Mouse (Mus musculus): ENCODE data around the gene Itfg2. TPM values are rescaled to one million over a fixed set of nuclear protein-coding genes. Genes with fewer than 3 reads are reported as not detected.

Gene Itfg2
- total RNA-seq, 2 experiments from 2014 or later = 15.6 to 33.1 TPM

DNA sequence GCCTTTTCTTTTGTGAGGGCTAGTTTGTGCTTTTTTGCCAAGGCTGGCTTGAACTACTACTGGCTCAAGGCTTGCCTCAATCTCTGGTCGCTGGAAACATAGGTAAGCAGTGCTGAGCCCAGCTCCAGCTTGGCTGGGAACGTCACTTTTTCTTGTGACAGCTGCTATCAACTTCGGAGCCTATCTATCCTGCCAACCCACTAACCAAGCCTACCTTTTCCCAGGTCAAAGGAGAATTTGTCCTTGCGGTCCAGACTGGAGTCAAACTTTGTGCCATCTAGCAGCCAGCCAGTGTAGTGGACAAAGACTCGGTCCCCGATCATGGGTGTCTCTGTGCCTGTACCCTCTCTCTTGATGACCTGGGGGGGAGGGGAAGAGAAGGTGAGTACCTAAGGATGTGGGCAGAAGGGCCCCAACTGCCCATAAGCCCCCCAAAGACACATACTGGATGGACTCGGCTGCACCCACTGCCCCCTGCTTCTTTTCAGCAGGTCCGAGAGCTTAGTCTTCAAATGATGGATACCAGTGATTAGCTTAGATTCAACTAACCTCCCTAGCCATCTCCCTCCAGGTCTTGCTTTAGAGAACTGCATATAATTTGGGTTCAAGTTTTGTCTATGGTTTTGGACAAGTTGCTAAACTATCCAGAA is 11.8 kb upstream of the Itfg2 start:
- no peak for ATAC-seq (replicated peaks; ENCODE audit: poor library complexity)

DNA sequence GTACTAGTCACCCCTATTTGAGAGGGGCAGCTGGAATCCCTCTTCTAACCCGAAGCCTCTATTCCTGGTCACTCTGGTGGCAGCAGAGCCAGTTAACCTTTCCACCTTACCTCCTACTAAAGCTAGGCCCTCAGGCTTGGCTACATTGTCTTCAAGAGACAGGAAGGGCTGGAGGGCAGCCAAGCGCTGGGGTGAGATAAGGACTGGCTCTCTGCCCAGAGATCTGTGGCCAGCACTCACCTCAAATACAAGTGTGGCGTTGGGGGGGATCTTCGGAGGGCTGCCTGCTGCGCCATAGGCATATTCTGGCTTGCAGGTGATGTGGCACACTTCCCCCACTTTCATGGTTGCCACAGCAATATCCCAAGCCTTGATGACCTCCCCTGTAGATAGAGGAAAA is 10.7 kb upstream of the Itfg2 start:
- ATAC-seq (replicated peaks; ENCODE audit: poor library complexity) = peak; percentile 45

DNA sequence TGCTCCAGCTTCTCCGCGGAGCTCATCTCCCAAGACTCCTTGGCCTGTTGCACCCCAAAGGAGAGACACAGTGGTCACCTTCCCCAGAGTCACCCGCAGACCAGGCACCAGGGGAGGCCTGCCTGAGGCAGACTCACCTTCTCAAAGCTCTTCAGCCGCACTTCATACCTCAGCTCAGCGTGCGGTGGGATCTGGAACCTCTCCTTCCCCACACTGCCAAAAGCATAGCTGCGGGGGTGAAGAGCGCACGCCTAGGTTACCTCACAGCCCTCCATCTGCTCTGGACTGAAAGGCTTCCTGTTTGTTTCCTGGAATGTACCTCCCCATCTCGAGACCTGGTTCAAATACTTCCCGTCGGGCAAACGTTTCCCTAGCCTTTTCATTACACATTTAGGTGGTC is 8.8 kb upstream of the Itfg2 start:
- ATAC-seq (replicated peaks; ENCODE audit: poor library complexity) = no peak

DNA sequence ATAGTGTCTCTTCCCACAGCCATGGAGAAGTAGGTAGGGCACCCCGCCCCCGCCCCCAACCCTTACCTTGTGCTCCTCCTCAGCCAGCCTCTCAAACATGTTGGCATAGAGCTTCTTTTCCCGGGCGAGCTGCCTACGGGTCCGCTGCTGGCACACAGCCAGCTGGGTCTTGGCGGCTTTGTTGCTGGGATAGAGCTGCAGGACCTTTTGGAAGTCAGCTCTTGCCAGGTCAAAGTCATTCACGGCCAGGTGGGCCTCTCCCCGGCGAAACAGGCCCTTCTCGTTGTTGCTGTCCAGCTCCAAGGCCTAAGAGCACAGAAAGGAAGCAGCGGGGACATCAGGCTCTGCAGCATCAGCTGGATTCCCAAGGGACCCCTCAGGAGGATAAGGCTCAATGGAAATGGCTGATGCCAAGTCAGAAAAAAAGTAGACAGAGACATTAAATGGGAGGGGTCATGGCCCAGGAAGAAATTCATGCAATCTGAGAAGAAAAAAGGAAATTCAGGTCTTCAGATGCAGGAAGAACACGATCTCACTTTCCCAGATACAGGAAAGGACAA is 7.7 kb upstream of the Itfg2 start:
- no peak for ATAC-seq (replicated peaks; ENCODE audit: poor library complexity)

DNA sequence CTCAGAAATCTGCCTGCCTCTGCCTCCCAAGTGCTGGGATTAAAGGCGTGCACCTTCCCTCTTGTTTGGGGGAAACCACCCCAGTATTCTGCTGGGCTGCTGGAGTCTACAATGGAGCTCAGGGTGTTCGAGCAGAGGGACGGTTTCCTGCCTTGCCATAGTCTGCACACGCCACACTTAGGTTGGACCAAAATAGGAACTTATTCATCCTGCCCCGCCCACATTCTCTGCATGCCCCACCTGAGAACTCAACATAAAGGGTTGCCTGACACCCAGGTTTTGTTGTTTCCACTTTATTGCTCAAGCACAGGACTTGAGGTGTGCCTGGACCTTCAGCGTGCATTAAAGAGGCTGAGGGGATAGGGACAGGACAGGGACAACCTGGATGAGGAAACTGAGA is 5.1 kb upstream of the Itfg2 start:
- ATAC-seq (replicated peaks; ENCODE audit: poor library complexity) = no peak

DNA sequence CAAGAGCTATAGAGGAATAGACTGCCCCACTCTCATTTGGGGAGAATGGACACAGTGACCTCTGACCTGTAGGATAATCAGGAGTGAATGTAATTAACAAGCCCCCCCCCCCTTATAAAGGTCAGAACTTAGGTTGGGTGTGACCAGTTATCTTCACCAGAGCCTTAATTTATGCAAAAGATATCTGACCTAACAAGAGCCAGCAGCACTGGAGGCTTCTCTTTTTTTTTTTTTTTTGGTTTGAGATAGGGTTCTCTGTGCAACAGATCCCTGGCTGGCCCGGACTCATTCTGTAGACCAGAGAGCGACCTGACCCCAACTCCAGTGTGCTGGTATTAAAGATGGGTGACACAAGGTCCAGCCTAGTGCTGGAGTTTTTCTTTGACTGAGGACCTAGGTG is 4.6 kb upstream of the Itfg2 start:
- ATAC-seq (replicated peaks; ENCODE audit: poor library complexity) = no peak

DNA sequence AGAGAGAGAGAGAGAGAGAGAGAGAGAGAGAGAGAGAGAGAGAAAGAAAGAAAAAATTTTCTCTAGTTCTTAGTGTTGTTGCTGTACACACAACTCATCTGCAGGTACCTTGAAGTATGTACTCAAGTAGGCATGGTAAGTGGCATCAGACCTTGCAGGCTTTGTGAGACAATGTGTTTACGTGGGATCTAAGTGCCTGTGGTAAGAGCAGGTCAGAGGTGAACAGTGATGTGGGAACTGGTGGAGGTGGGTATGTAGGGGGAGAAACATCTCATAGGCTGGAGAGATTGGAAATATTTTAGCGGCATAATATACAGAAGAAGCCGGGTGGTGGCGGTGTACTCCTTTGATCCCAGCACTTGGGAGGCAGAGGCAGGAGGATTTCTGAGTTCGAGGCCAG is 2.8 kb upstream of the Itfg2 start:
- ATAC-seq (replicated peaks; ENCODE audit: poor library complexity) = no peak

DNA sequence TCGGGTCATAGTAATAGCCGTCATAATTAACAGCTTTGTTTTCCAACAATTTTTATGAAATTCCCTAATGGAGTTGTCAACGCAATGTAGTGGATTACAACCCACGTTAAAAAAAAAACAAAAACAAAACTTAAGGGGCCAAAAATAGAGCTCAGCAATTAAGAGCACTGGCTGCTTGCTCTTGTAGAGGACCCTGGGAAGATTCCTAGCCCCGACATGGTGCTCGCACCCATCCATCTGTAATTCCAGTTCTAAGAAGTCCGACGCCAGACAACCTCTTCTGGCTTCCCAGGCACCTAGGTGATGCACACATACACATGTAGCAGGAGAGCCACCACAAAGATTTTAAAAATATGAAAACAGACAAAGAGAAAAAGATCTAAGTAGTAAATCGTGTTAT is 315 bp upstream of the Itfg2 start:
- no peak for ATAC-seq (replicated peaks; ENCODE audit: poor library complexity)

DNA sequence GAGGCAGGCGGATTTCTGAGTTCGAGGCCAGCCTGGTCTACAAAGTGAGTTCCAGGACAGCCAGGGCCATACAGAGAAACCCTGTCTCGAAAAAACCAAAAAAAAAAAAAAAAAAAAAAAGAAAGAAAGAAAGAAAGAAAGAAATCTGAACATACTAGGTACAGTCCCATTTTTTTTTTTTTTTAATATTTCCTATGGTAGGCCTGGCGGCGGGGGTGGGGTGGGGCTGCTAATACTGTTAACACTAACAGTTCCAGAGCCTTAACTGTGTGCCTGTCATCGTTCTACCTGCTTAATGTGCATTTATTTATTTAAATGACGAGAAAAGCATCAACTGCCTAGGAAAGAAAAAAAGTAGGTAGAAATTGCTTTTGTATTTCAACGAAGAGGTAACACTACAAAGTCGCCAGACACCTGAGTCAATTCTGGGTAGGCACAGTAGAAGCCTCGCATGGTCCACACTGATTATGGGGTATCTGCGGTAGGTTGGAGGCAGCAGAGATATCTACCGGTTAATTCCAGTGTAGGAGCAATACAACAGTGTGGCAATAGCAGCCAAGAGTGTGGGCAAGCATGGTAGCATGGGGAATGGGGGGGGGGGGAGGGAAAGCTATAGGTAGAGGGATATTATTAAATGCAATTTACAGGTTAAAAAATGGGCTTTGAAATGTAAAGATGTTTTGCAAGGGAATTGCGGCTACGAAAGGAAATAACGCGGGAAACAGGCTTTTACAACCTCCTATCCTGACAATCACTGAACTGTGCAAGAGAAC is 1.0 kb downstream of the Itfg2 start:
- peak; percentile 63 for ATAC-seq (replicated peaks; ENCODE audit: poor library complexity)

DNA sequence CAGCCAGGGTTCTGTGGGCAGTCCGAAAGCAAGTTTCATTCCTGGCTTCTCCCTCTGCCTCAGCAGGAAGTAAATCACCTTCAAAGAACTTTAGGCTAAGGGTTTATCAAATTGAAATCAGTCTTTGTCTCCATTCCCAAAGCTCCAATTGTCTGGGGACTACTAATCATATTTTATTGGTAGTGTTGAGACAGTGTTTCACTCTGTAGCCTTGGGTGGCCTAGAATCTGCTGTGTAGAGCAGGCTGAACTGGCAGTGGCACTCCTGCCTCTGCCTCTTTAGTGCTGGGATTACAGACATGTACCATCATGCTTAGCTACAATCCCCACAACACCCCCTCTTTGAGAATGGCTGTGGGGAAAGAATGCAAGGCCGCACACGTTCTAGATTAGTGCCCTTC is 3.3 kb downstream of the Itfg2 start:
- ATAC-seq (replicated peaks; ENCODE audit: poor library complexity) = no peak

DNA sequence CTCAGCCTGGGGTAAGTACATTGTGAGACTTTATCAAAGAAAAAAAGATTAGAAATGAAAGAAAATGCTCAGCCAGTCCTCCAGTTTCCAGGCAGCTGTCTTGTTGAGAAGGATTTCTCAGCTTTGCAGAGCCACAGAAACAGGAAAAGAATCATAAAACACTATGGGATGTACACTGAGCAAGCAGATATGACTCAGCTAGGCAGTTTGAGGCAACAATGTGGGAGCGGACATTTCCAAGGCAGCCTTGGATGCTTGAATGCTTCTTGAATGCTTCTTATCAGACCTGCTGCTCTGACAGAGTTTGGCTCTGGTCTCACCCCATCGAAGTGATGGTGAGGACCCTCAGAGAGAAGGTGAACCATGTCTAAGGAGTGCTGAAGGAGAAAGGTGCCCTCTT is 3.7 kb downstream of the Itfg2 start:
- ATAC-seq (replicated peaks; ENCODE audit: poor library complexity) = no peak

DNA sequence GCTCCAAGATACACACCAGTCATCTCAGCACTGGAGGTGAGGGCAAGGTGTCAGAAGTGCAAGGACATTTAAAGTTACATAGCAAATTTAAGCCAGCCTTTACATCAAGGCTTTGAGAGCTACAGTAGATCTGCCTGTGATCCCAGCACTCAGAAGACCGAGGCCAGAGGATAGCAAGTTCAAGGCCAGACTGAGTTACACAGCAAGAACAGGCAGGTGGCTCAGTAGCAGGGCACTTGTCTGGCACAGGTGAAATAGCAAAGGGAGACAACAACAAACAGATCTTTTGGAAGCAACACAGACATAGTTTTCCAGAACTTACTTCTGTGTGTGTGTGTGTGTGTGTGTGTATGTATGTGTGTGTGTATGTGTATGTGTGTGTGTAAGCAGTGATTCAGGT is 6.7 kb downstream of the Itfg2 start:
- ATAC-seq (replicated peaks; ENCODE audit: poor library complexity) = no peak

DNA sequence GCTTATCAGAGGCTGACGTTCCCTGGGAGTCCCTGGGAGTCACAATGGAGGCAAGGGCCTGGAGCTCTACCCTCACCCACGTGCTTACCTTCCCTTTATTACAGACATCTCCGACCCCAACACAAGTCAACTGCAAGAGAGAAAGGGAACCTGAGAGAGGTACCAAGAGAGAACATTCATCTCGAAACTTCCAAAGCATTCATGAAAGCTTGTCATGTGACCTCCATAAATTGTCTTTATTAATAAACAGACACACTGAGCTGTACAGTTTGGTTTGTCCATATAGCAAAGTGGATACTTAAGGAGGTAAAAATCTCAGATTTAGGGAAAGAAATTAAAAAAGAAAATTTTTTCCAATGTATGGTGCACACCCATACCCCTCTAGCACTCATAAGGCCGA is 8.6 kb downstream of the Itfg2 start:
- no peak for ATAC-seq (replicated peaks; ENCODE audit: poor library complexity)

DNA sequence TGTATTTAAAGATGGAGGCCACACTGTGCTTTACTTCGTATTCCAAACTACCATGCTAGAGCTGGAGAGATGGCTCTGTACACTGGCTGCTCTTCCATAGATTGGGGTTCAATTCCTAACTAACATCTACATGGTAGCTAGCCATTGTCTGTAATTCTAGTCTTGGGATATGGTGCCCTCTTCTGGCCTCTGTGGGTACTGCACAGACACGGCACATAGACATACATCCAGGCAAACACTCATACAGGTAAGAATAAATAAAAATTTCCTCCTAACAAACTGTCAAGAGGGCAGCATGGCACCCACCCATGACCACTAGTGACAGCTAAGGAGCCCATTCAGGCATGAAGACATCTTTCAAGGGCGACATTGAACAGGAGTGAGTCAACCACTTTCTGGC is 13.6 kb downstream of the Itfg2 start:
- peak; percentile 79 for ATAC-seq (replicated peaks; ENCODE audit: poor library complexity)

DNA sequence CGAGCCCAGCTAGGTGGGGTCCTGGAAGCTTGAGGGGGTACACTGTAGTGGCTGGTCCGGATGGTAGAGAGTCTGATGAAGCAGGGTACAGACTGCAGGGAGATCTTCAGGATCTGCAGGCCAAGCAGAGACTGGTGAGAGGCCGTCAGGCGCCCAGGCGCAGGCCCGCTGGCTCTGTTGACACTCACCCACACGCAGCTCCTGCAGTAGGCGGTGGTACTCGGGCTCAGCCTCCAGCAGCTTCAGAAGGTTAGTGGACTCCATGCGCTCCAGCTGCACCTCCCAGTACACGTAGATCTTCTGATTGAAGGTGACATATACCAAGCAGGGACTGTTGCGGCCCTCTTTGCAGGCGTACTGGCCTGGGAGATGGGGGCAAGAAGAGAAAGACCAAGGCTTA is 14.4 kb downstream of the Itfg2 start:
- ATAC-seq (replicated peaks; ENCODE audit: poor library complexity) = no peak

DNA sequence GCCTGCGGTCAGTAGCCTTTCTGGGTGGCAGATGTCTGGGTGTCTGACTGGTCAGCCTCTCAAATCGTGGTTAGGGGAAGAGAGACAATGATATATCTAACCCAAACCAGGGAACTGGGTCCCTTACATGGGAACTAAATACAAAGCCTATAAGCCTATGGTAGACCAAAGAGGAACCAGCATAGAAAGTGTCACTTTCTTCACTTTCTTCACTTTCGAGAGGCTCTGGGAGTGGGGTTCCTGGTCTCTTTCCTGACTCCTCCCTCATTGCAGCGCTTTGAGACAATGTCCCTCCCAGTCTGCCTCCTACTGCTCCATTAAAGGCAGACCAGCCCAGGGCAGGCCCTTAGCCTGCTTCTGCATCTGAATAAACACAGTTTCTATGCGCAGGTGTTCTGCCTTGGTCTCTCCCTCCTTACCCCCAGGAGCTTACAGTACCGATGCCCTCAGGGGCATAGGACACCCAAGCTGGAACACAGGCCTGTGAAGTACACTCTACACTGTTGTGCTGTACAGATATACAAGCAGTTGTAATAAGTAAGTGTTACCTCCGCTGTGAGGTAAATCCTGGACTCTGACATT is 16.1 kb downstream of the Itfg2 start:
- ATAC-seq (replicated peaks; ENCODE audit: poor library complexity) = peak; percentile 46

DNA sequence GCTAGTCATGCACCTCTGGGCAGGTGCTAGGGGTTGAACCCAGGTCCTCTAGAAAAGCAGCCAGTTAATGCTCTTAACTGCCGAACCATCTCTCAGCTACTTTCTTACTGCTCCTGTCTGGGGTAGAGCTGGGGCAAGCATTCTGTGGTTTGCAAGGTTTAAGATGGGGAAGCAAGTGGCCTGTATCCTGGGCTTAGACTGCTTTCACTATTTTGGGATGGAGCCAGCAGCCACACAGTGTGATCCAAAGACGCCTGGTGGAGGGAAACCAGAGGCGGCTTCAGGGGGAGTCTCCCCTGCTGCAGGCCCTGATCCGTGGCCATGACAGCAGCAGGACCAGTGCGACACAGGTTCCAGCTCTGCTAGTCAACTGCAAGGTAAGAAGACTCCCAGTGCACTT is 20.0 kb downstream of the Itfg2 start:
- ATAC-seq (replicated peaks; ENCODE audit: poor library complexity) = peak; percentile 22

DNA sequence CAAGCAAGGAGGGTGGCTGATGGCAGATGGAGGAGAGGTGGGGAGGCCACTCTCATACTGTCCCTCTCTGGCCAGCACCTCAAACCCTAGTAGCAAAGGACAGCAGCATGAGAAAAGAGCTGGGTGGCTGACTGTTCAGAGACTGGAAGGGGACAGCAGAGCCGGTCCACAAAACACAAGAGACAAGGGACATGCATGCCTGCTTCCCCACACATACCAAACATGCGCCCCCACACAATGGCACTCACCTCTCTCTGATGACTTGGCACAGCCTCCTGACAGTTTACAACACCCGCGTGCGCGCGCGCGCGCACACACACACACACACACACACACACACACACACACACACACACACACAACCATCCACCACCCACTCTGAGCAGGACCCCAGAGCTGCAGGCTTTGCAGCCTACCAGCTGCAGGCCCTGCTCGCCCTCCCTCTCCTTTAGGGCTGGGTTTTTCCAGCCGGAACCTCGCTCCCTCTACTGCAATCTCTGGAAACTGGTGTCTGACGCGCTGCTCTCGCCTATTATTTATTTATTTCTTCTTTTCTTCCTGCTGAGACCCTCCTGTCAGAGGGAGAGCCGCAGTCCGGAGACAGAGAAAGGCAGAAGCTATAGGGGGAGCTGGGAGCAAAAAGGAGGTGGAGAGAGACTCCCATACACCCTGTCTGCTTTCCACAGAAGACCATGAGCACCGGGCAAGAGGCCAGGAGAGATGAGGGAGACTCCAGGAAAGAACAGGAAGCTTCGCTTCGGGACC is 25.1 kb downstream of the Itfg2 start:
- no peak for ATAC-seq (replicated peaks; ENCODE audit: poor library complexity)

DNA sequence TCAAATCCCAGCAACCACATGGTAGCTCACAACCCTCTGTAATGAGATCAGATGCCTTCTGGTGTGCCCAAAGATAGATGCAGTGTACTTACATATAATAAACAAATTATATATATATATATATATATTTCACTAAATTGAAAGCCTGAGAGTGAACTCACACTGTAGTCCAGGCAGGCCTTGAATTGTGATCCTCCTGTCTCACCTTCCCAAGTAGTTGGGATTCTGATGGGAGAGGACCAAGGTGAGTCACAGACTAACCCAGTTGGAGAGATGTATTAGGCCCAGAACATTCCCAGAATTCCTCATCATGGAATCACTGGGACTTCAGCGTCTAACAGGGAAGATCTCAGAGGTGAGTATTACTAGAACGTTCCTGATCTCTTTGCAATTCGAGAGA is 25.7 kb downstream of the Itfg2 start, which contains the start of gene Nrip2:
TSS of gene Nrip2 (plus strand) at position 301 of the 400 bp plus-strand sequence.
- ATAC-seq (replicated peaks; ENCODE audit: poor library complexity) = no peak

DNA sequence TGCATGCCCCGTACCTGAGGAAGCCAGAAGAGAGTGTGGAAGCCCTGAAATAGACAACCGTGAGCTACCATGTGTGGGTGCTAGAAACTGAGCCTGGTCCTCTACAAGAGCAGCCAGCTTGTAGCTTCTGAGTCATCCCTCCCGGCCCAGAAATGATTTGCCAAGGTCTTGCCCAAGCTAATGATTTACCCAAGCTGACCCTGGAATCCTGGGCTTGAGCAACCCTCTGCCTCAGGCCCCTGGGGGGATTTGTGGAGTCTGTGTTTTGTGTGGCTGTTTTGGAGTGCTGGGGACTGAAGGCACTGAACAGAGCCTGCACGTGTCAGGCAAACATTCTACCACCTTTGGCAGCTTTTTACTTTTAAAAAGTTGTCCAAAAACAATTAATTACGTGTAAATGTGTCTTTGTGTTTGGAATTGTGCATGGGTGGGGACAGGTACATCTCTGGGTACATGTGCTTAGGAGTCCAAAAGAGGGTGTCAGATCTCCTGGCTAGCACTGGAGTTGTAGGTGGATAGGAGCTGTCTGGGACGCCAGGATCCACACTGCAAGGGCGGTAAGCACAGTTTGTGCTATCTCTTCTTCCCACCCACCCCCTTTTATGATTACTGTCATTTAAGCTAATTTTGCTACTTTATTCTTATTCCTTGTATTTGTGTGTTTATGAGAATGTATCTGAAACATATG is 27.0 kb downstream of the Itfg2 start:
- ATAC-seq (replicated peaks; ENCODE audit: poor library complexity) = no peak

DNA sequence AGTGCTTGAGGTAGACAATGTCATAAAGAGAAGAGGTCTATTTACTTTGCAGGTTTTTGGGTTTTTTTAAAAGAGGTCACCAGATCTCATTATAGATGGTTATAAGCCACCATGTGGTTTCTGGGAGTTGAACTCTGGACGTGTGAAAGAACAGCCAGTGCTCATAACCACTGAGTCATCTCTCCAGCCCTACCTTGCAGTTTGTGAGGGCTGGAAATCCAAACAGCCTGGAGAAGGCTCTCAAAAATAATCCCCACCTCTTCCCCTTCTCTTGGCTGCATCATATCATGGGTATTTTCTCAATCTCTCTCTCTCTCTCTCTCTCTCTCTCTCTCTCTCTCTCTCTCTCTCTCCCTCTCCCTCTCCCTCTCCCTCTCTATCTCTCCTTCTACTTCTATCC is 34.0 kb downstream of the Itfg2 start:
- no peak for ATAC-seq (replicated peaks; ENCODE audit: poor library complexity)

Measured in megakaryocyte progenitor cell, adult 5-6 weeks (primary cell).